Mouse (Mus musculus): ENCODE data around the gene Dgkd.

GRCm38 (mm10) chr1:87828926-87829580 lies 24.0 kb upstream of the Dgkd start:
- TF ChIP-seq CTCF (IDR thresholded peaks at IDR 0.05; ENCODE audit: low read depth) (no peak), EP300 (IDR thresholded peaks at IDR 0.05; ENCODE audit: low read depth) (no peak)

All from liver, embryonic 14.5 days (tissue).